Mouse (Mus musculus) MEL (cell line): ENCODE data around the gene Tm4sf5. TPM values are rescaled to one million over a fixed set of nuclear protein-coding genes. Genes with fewer than 3 reads are reported as not detected.

ENCODE experiments used
- DNase-seq: peaks from one replicate; pipeline ENCODE4 v3.0.0; 2011; ENCODE audit warnings: low read depth, low spot score
- H3K27ac ChIP-seq: 2 replicates; pipeline ENCODE4 v1.5.1; 2012; ENCODE audit warnings: low read depth, mild to moderate bottlenecking, control low read depth, low read length, moderate library complexity; ENCODE audit not compliant: control insufficient read depth
- H3K27me3 ChIP-seq, 2 experiments: fragments of 150-350 bp in 1 of 2; sonication (generic) in 1 of 2; 2 replicates each; pipeline ENCODE4 v1.6.1; 2012; ENCODE audit warnings: low read length in 2 of 2, mild to moderate bottlenecking in 2 of 2, improper control_type of control experiment in 1 of 2, moderate library complexity in 1 of 2; ENCODE audit not compliant: insufficient read depth in 2 of 2, control insufficient read depth in 1 of 2
- H3K36me3 ChIP-seq, 2 experiments: 2 replicates each; pipeline ENCODE4 v1.6.1; 2012 to 2014; ENCODE audit warnings: low read length in 2 of 2, improper control_type of control experiment in 1 of 2, inconsistent platforms in 1 of 2, mild to moderate bottlenecking in 1 of 2; ENCODE audit not compliant: insufficient read depth in 2 of 2, control insufficient read depth in 1 of 2
- H3K4me1 ChIP-seq, 2 experiments: fragments of 150-350 bp in 1 of 2; sonication (generic) in 1 of 2; 2 replicates each; pipeline ENCODE4 v1.6.1; 2012; ENCODE audit warnings: low read length in 2 of 2, improper control_type of control experiment in 1 of 2, mild to moderate bottlenecking in 1 of 2; ENCODE audit not compliant: insufficient read depth in 2 of 2, control insufficient read depth in 1 of 2
- H3K4me3 ChIP-seq, 2 experiments: fragments of 150-350 bp in 1 of 2; sonication (generic) in 1 of 2; 2 replicates each; pipeline ENCODE4 v1.5.1; 2012; ENCODE audit warnings: low read depth in 2 of 2, low read length in 2 of 2, mild to moderate bottlenecking in 2 of 2, moderate library complexity in 2 of 2, control low read depth in 1 of 2, improper control_type of control experiment in 1 of 2; ENCODE audit not compliant: control insufficient read depth in 1 of 2, insufficient read depth in 1 of 2
- H3K79me2 ChIP-seq: 2 replicates; pipeline ENCODE4 v1.6.1; 2012; ENCODE audit warnings: mild to moderate bottlenecking, low read length, moderate library complexity; ENCODE audit not compliant: control insufficient read depth, poor library complexity, insufficient read depth
- H3K9ac ChIP-seq: 2 replicates; pipeline ENCODE4 v1.6.1; 2012; ENCODE audit warnings: low read depth, mild to moderate bottlenecking, control low read depth, low read length, moderate library complexity; ENCODE audit not compliant: control insufficient read depth, poor library complexity, severe bottlenecking
- H3K9me3 ChIP-seq: fragments of 150-350 bp; sonication (generic); replicated peaks from 2 replicates; pipeline ENCODE4 v1.6.1; 2012; ENCODE audit warnings: mild to moderate bottlenecking, low read length, improper control_type of control experiment, moderate library complexity; ENCODE audit not compliant: insufficient read depth
- BHLHE40 ChIP-seq: IDR thresholded peaks from 2 replicates; pipeline ENCODE4 v1.6.1; 2012; ENCODE audit warnings: low read depth, mild to moderate bottlenecking, inconsistent platforms, low read length, improper control_type of control experiment, borderline replicate concordance
- CHD1 ChIP-seq: IDR thresholded peaks from 2 replicates; pipeline ENCODE4 v1.6.1; 2012; ENCODE audit warnings: low read depth, mild to moderate bottlenecking, inconsistent platforms, low read length, improper control_type of control experiment
- CTCF ChIP-seq, 3 experiments: IDR thresholded peaks in 2 of 3; conservative IDR thresholded peaks in 1 of 3; 2 replicates each; pipeline ENCODE4 v1.5.1; 2011 to 2012; ENCODE audit warnings: low read length in 3 of 3, low read depth in 2 of 3, mild to moderate bottlenecking in 2 of 3, improper control_type of control experiment in 1 of 3, inconsistent platforms in 1 of 3, mixed read lengths in 1 of 3, moderate library complexity in 1 of 3; ENCODE audit not compliant: control insufficient read depth in 1 of 3, insufficient read depth in 1 of 3, poor library complexity in 1 of 3, severe bottlenecking in 1 of 3
- ETS1 ChIP-seq: IDR thresholded peaks from 2 replicates; pipeline ENCODE4 v1.6.1; 2012; ENCODE audit warnings: low read depth, mild to moderate bottlenecking, inconsistent platforms, low read length, improper control_type of control experiment, moderate library complexity
- GABPA ChIP-seq: IDR thresholded peaks from 2 replicates; pipeline ENCODE4 v1.6.1; 2012; ENCODE audit warnings: low read depth, mild to moderate bottlenecking, inconsistent platforms, low read length, improper control_type of control experiment, moderate library complexity
- GATA1 ChIP-seq: IDR thresholded peaks from 2 replicates; pipeline ENCODE4 v1.6.1; 2011; ENCODE audit warnings: low read depth, low read length, improper control_type of control experiment
- HCFC1 ChIP-seq: IDR thresholded peaks from 2 replicates; pipeline ENCODE4 v1.6.1; 2012; ENCODE audit warnings: low read depth, mild to moderate bottlenecking, inconsistent platforms, low read length, improper control_type of control experiment, moderate library complexity
- JUND ChIP-seq: IDR thresholded peaks from 2 replicates; pipeline ENCODE4 v1.6.1; 2011; ENCODE audit warnings: low read depth, mild to moderate bottlenecking, improper control_type of control experiment, low read length
- MAFK ChIP-seq: IDR thresholded peaks from 2 replicates; pipeline ENCODE4 v1.6.1; 2011; ENCODE audit warnings: low read depth, mild to moderate bottlenecking, low read length, improper control_type of control experiment, borderline replicate concordance
- MAX ChIP-seq: IDR thresholded peaks from 2 replicates; pipeline ENCODE4 v1.6.1; 2011; ENCODE audit warnings: low read length, improper control_type of control experiment
- MEF2A ChIP-seq: IDR thresholded peaks from 2 replicates; pipeline ENCODE4 v1.6.1; 2014; ENCODE audit warnings: low read depth, mild to moderate bottlenecking, inconsistent platforms, low read length, improper control_type of control experiment; ENCODE audit not compliant: poor library complexity, insufficient replicate concordance, severe bottlenecking; ENCODE audit errors: extremely low read depth
- MXI1 ChIP-seq: IDR thresholded peaks from 2 replicates; pipeline ENCODE4 v1.6.1; 2011; ENCODE audit warnings: mild to moderate bottlenecking, low read depth, low read length, improper control_type of control experiment
- NELFE ChIP-seq: IDR thresholded peaks from 2 replicates; pipeline ENCODE4 v1.6.1; 2011; ENCODE audit warnings: low read depth, low read length, improper control_type of control experiment
- NRF1 ChIP-seq: IDR thresholded peaks from 2 replicates; pipeline ENCODE4 v1.6.1; 2014; ENCODE audit warnings: low read depth, mild to moderate bottlenecking, inconsistent platforms, low read length, improper control_type of control experiment, moderate library complexity; ENCODE audit not compliant: poor library complexity, insufficient read depth, severe bottlenecking
- POLR2A ChIP-seq, 2 experiments: IDR thresholded peaks; 2 replicates each; pipeline ENCODE4 v1.6.1; 2011 to 2012; ENCODE audit warnings: low read length in 2 of 2, mild to moderate bottlenecking in 2 of 2, control low read depth in 1 of 2, improper control_type of control experiment in 1 of 2, low read depth in 1 of 2, moderate library complexity in 1 of 2; ENCODE audit not compliant: control insufficient read depth in 1 of 2, insufficient read depth in 1 of 2, poor library complexity in 1 of 2
- POLR2AphosphoS2 ChIP-seq: IDR thresholded peaks from 2 replicates; pipeline ENCODE4 v1.6.1; 2011; ENCODE audit warnings: low read length, improper control_type of control experiment
- RCOR1 ChIP-seq: IDR thresholded peaks from 2 replicates; pipeline ENCODE4 v1.6.1; 2012; ENCODE audit warnings: low read depth, mild to moderate bottlenecking, inconsistent platforms, low read length, improper control_type of control experiment
- SMC3 ChIP-seq: IDR thresholded peaks from 2 replicates; pipeline ENCODE4 v1.6.1; 2011; ENCODE audit warnings: low read depth, low read length, improper control_type of control experiment
- TBP ChIP-seq: IDR thresholded peaks from 2 replicates; pipeline ENCODE4 v1.8.0; 2011; ENCODE audit warnings: low read depth, low read length, improper control_type of control experiment
- ZC3H11A ChIP-seq: IDR thresholded peaks from 2 replicates; pipeline ENCODE4 v1.6.1; 2012; ENCODE audit warnings: low read depth, mild to moderate bottlenecking, inconsistent platforms, low read length, improper control_type of control experiment
- polyA plus RNA-seq, 2 experiments: library from polyadenylated mRNA; stranded (reverse) in 1 of 2; unstranded in 1 of 2; fragments of >175 nt in 1 of 2; fragments of >200 nt in 1 of 2; gene quantifications; 2 replicates each; pipeline versions ENCODE4 v1.2.1 to v1.2.4; 2012; ENCODE audit warnings: low replicate concordance in 2 of 2, low read depth in 1 of 2; ENCODE audit not compliant: insufficient read length in 2 of 2, insufficient read depth in 1 of 2, missing spikeins in 1 of 2
- total RNA-seq: library from RNA; depleted of rRNA; stranded (reverse); fragments of 300-350 nt; gene quantifications from 2 replicates; pipeline ENCODE4 v1.2.3, GENCODE M21; 2012

The Tm4sf5 gene
- total and polyA plus RNA-seq, 3 experiments: 0.21 to 0.27 TPM; not detected in 1

GRCm38 (mm10) chr11:70459601-70460101, 45.4 kb upstream of the Tm4sf5 start, which contains the start of gene Cxcl16:
Gene Cxcl16 (minus strand): TSS chr11:70459984.
- Histone ChIP-seq H3K4me3 (no peak within 1 kb of the TSS), H3K27me3 (peaks cover 6 to 11% of the 10 kb centered on the region in 2 experiments), H3K27ac (no peak within 1 kb of the TSS), H3K9me3 (no peaks in the 10 kb centered on the region), H3K4me1 (no peaks in the 10 kb centered on the region), H3K79me2 (no peaks in the 10 kb centered on the region), H3K9ac (no peak within 1 kb of the TSS), H3K36me3 (no peaks in the 10 kb centered on the region)
- TF ChIP-seq POLR2AphosphoS2 (no peak), POLR2A (IDR thresholded peaks at IDR 0.05; ENCODE audit: control insufficient read depth in 1 of 2, insufficient read depth in 1 of 2, low read depth in 1 of 2, low read length in 2 of 2, poor library complexity in 1 of 2) (no peak), NELFE (no peak), GABPA (no peak), MAFK (no peak), SMC3 (no peak), NRF1 (no peak), MEF2A (no peak), MAX (no peak), MXI1 (no peak), ZC3H11A (no peak), TBP (no peak), JUND (no peak)
- DNase-seq: no peak

- H3K36me3 ChIP-seq: no peaks in the 10 kb centered on the region
- H3K9me3 ChIP-seq: no peaks in the 10 kb centered on the region
- TF ChIP-seq CHD1: no peak
- no peaks in the 10 kb centered on the region for H3K79me2 ChIP-seq
- no peaks in the 10 kb centered on the region for H3K4me1 ChIP-seq
- no peak overlapping the region for H3K4me3 ChIP-seq
- no peak overlapping the region for H3K9ac ChIP-seq
- no peak overlapping the region for H3K27ac ChIP-seq
- peaks cover 6 to 11% of the 10 kb centered on the region in 2 experiments for H3K27me3 ChIP-seq
- no peak for DNase-seq
Observed at GRCm38 (mm10) chr11:70463970-70464369, 41.1 kb upstream of the Tm4sf5 start.

DNA sequence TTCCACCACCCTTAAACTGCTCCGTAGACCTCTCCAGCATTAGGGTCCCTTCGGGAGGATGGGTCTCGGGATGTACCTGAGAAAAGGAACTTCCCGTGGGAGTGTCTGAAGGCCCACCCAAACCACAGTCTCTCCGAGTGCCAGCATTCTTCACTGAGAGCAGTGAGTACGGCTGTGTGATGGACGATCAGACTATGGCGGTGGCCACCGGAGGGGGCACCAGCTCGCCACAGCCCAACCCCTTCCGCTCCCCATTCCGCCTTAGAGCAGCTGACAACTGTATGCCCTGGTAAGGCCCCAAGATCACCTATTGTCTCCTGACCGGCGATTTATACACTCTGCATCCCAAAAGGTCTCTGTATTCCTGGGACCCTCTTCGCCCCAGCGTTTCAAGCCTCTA, 39.8 kb upstream of the Tm4sf5 start:
- no peak for TF ChIP-seq ETS1
- no peak for TF ChIP-seq POLR2A (IDR thresholded peaks at IDR 0.05; ENCODE audit: control insufficient read depth in 1 of 2, insufficient read depth in 1 of 2, low read depth in 1 of 2, low read length in 2 of 2, poor library complexity in 1 of 2)
- no peak for TF ChIP-seq NRF1
- 0 out of 6 replicates have a peak, but pooled peaks of 1 of the 3 experiments have one; percentile 9 for TF ChIP-seq CTCF (IDR thresholded peaks at IDR 0.05 in 2 of 3, conservative IDR thresholded peaks at IDR 0.05 in 1 of 3; ENCODE audit: control insufficient read depth in 1 of 3, insufficient read depth in 1 of 3, low read depth in 2 of 3, low read length in 3 of 3, poor library complexity in 1 of 3, severe bottlenecking in 1 of 3)
- no peak for TF ChIP-seq GATA1
- TF ChIP-seq RCOR1: no peak
- TF ChIP-seq BHLHE40: no peak
- TF ChIP-seq POLR2AphosphoS2: no peak
- TF ChIP-seq HCFC1: no peak
- no peaks in the 10 kb centered on the region for H3K9me3 ChIP-seq
- H3K36me3 ChIP-seq: no peaks in the 10 kb centered on the region
- H3K9ac ChIP-seq: no peak overlapping the region
- no peaks in the 10 kb centered on the region for H3K79me2 ChIP-seq
- H3K4me1 ChIP-seq: no peaks in the 10 kb centered on the region
- no peak overlapping the region for H3K4me3 ChIP-seq
- peaks cover 6 to 11% of the 10 kb centered on the region in 2 experiments for H3K27me3 ChIP-seq
- no peak overlapping the region for H3K27ac ChIP-seq
- no peak for DNase-seq
